Mouse (Mus musculus) embryonic fibroblast, embryonic 13.5 days (primary cell): ENCODE data around the gene Ntng1. TPM values are rescaled to one million over a fixed set of nuclear protein-coding genes. Genes with fewer than 3 reads are reported as not detected.
A peak's percentile ranks its signal among the peaks of the same experiment; 100 is the strongest.

ENCODE experiments used
- H3K27ac ChIP-seq: 2 replicates; pipeline ENCODE4 v1.5.1; 2012; ENCODE audit warnings: low read length, control low read depth, inconsistent platforms; ENCODE audit not compliant: insufficient read depth
- H3K4me1 ChIP-seq: 2 replicates; pipeline ENCODE4 v1.6.1; 2011; ENCODE audit warnings: low read length; ENCODE audit not compliant: control insufficient read depth, insufficient read depth
- H3K4me3 ChIP-seq: 2 replicates; pipeline ENCODE4 v1.5.1; 2011; ENCODE audit warnings: mild to moderate bottlenecking, control low read depth, low read length; ENCODE audit not compliant: insufficient read depth
- CTCF ChIP-seq: IDR thresholded peaks from 2 replicates; pipeline ENCODE4 v1.5.1; 2011; ENCODE audit warnings: mild to moderate bottlenecking, control low read depth, low read length, moderate library complexity, borderline replicate concordance; ENCODE audit not compliant: insufficient read depth
- POLR2A ChIP-seq: IDR thresholded peaks from 2 replicates; pipeline ENCODE4 v1.6.1; 2011; ENCODE audit warnings: low read depth, mild to moderate bottlenecking, control low read depth, low read length, moderate library complexity
- polyA plus RNA-seq: library from polyadenylated mRNA; stranded (reverse); fragments of >200 nt; gene quantifications from 2 replicates; pipeline ENCODE4 v1.2.4, GENCODE M21; 2011; ENCODE audit warnings: low read depth; ENCODE audit not compliant: missing spikeins, insufficient read length

Ntng1 gene
- polyA plus RNA-seq, 1 experiment = 1.3 TPM

DNA sequence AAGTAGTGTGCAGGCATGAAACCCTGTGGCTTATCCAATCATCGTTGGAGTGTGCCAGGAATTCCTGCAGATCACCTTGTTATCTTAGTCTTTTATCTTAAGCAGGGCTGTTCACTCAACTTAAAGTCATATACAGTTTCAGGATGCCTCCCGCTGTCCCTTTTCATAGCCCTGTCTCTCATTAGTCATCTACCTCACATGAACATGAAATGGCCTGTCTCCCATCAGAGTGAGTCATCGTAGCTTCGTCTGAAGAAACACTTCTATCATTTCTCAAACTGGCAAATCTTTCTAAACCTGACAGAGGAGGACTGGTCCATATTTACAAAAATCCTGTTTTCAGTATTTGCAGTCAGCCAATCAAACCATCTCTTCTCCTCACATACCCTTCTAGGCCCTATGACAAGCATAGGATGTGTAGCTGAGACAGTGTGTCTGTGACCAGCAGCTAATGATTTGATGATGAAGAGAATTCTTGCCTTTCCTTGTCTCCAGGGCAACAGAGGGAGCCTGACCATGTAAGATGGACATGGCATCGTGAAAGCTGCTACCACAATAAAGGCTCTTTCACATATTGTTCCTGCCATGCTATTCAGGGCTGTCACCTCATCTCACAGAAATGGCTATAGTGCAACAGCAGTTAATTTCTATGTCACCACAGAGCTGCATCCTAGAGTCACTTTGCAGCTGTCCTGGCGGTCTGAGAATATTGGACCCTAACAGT is 336.4 kb downstream of the Ntng1 start:
- no peak overlapping the region for H3K27ac ChIP-seq
- no peaks in the 10 kb centered on the region; the same call in 1 of the 2 replicates for H3K4me1 ChIP-seq
- H3K4me3 ChIP-seq = no peak overlapping the region
- TF ChIP-seq POLR2A = no peak
- no peak for TF ChIP-seq CTCF

DNA sequence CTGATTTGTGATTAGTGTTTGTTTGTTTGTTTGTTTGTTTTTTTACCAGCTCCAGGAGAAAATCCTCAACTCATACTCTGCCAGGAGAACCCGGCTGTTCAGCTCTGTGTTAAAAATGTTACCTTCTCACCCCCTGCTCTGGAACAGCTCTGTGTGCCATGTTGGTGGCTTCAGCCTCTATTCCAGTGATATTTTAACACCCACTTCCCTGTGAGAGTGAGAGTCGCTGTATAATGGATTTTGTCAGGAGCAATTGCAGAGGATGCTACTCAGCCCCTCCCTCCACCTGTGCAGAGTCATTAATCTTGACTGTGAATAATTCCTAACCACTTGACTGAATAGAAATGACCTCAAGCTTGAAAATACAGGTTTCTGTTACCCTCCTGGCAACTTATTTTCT is 339.7 kb downstream of the Ntng1 start:
- Histone ChIP-seq H3K4me1 (no peaks in the 10 kb centered on the region; the same call in 1 of the 2 replicates), H3K4me3 (no peak overlapping the region), H3K27ac (no peak overlapping the region)
- no peak for TF ChIP-seq CTCF
- no peak for TF ChIP-seq POLR2A

DNA sequence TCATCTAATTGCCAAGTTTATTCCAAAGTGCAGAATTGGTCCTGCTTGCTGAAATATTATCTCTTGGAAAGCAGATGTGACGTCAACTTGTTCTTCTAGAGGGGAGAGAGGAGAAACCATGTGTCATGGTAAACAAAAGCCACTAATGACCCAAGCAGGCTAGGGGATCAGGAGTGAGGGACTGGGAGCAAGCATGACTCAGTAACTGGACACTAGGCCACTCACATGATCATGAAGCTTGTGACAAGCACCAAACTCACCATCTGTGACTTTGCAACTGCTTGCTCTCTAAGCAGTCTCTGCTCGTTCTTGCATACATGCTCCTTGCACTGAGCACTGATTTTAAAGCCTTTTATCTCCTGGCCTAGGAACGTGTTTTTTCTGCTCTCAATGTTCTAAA is 340.2 kb downstream of the Ntng1 start:
- Histone ChIP-seq H3K4me3 (no peak overlapping the region), H3K27ac (no peak overlapping the region), H3K4me1 (no peaks in the 10 kb centered on the region; the same call in 1 of the 2 replicates)
- no peak for TF ChIP-seq POLR2A
- TF ChIP-seq CTCF = no peak

DNA sequence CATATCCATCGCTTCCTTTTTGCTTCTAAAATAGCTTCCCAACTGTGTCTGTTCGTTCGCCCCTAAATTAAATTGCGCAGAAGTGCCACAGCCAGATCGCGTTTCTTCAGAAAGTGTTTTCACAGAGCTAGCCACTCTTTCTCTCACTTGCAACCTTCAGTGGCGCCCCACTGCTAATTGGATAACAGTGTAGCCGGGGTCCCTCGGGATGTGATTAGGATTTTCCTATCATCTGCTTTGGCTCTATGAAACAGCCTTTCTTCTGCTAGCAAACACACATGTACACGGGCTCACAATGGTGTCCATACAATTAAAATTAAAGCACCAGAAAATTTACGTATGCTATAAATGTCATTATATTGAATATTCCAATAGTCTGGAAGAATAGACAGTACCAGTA is 346.5 kb downstream of the Ntng1 start:
- TF ChIP-seq POLR2A (no peak), CTCF (no peak)
- Histone ChIP-seq H3K4me1 (no peaks in the 10 kb centered on the region), H3K4me3 (no peak overlapping the region), H3K27ac (no peak overlapping the region)

DNA sequence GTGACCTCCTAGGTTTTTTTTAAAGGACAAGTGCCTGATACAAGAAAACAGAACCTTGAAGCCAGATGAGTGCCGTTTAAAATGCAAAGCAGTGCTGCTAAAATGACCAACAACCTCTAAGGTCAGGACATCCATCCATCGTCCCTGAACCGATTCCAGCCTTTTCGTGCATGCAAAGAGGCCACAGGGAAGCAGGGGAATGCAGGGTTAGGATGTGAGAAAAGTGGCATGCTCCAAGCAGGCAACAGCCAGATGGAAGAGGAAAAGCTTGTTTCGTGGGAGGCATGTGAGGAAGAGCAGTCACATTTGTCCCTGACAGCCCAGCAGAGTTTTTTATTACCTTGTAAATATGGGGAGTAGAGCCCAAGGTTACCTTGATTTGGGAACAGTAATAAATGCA is 360.6 kb downstream of the Ntng1 start:
- H3K4me1 ChIP-seq = peaks cover 2% of the 10 kb centered on the region; the same call in 1 of the 2 replicates
- H3K27ac ChIP-seq = no peak overlapping the region
- H3K4me3 ChIP-seq = no peak overlapping the region
- TF ChIP-seq POLR2A (no peak), CTCF (no peak)

DNA sequence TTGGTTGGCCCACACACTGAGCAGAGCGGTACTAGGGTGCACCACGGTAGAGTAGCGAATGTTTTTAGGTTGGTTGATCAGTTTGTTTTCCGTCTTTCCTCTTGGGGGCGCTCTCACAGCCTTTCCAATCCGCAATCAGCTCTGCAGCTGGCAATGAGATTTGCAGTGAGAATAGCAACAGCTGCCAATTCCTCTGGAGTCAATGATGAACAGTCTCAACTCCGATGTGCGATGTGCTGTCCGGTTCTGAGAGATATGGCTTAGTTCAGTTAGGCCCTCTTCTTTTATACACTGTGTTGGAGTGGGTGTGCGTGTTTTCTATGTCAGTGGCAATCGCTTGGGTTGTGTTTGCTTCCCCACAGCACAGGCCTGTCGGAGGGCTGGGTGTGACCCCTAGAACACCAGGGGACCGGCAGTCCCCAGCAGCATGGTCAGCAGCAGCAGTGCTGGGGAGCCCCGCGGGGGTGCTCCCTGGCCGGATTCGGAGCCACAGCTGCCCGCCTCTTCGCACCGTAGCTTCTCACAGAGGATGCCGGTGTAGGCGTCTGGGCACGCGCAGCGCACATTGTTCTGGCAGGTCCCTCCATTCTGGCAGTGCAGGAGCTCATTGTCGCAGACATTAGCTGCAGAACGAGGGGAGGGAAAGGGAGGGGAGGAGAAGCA is 361.4 kb downstream of the Ntng1 start:
- TF ChIP-seq POLR2A (no peak), CTCF (no peak)
- H3K4me3 ChIP-seq = peak overlapping the region; percentile 30
- no peak overlapping the region for H3K27ac ChIP-seq
- H3K4me1 ChIP-seq = peaks cover 2% of the 10 kb centered on the region; the same call in 1 of the 2 replicates

DNA sequence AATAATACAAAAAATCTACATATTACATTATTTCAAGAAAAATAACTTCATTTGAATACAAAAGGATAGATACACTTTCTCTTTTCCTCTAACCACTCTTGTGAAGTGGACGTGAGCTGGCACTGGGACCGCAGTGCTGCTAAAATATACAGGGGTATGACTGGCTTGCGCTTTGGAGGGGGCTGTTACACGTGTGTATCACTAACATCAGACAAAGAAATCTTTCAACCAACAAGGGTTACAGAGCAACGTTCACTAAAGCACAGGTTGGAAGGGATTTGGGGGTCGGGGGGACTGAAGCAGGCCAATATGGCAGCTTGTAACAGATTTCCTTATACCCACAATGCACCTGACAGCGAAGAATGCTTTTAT is 361.9 kb downstream of the Ntng1 start:
- no peak for TF ChIP-seq POLR2A
- TF ChIP-seq CTCF = no peak
- Histone ChIP-seq H3K27ac (no peak overlapping the region), H3K4me1 (peaks cover 2% of the 10 kb centered on the region; the same call in 1 of the 2 replicates), H3K4me3 (no peak overlapping the region)

DNA sequence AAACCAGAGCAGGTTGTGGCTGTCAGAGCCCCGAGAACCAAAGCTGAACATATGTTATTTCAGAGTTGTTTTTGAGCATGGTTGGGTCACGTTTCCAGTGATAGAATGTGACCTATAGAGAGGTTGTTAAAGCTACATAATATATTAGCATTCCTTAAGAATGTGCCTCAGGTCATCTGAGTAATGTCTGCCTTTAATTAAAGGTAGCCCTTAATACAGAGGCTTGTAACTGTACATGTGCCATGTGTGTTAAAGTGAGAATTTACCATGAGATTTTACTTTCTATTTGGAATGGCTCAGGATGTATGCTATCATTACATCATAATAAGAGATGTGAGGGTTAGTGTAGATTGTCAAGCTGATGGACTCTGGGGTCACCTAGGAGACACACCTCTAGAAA is 368.6 kb downstream of the Ntng1 start:
- H3K27ac ChIP-seq = no peak overlapping the region
- TF ChIP-seq CTCF (no peak), POLR2A (no peak)
- H3K4me3 ChIP-seq = no peak overlapping the region
- H3K4me1 ChIP-seq = no peaks in the 10 kb centered on the region

DNA sequence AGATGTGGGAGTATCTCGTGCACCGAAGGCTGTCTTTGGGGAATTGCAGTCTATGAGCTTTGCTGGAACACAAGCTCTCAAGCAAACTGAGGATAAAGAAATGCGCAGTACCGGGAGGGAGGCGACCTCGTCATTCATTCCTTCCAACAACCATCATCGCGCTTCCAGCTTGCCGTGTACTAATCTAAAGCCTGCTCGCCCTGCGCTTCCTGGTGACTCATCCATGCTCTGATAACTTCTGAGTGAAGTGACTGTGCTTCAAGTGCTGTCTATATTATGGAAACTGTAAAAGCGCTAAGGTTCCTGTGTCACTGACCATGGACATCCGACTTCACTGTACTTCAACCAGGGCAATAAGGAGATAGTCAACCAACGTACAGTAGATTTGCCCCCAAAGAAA is 371.7 kb downstream of the Ntng1 start:
- Histone ChIP-seq H3K4me1 (no peaks in the 10 kb centered on the region), H3K4me3 (no peak overlapping the region), H3K27ac (no peak overlapping the region)
- TF ChIP-seq CTCF (no peak), POLR2A (no peak)

DNA sequence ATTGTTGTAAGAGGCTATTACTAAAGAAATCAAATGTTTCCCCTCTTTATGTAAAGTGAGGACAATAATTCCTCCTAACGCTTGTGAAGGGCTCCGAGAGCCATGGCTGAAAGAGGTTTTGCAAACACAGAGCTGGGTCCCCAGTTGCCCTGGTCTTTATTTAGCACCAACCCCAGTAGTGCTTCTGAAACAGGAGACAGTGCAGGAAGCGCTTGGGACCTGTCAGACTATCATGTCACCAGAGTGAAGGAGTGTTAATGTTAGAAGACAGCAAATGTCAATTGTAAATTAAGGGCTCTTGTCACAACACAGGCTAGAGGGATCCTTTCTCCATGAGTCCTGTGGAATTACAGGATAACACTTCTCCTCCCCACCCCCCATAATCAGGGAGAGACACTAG is 376.9 kb downstream of the Ntng1 start:
- Histone ChIP-seq H3K4me1 (peaks cover 6% of the 10 kb centered on the region; the same call in 1 of the 2 replicates), H3K27ac (no peak overlapping the region), H3K4me3 (no peak overlapping the region)
- TF ChIP-seq CTCF (no peak), POLR2A (no peak)
